Mouse (Mus musculus): ENCODE measurements at regions not wholly inside any gene's neighbourhood (a gene's known extent, or its start where the extent isn't known, plus 50 kb on each side); places are given as distances from the start of the nearest gene placed in this dataset.

DNA sequence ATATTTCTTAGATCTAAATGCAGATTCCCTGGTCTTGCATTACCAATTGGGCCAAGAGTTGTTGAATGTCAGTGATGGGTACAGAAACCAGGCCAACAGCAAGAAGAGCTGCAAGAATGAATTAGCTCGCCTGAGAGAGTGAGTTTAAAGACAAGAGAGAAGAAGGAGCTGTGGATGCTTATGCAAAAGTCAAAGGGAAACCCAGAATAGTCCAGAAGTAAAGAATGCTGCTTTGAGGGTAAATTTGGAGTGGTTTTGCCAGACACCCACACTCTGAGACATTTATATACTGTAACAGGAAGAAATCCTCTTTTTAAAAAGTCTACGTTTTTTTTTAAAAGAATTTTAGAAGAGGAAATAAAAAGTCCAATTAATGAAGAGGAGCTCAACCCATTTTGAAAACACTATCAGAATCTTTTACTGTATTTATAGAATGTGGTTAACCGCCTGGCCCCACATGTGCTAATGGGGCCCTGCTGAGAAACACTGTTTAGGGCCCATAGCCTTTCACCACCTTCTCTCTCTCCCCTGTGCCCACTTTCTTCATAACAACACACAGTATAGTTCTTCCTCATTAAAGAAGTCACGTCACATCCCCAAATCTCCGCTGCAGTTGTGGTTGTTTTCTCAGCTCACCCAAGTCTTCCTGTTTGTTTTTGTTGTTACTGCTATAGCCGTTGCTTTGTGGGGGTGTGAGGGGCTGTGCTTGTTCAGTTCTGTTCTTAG is 158.0 kb upstream of the Cited2 start:
- H3K4me1 ChIP-seq (ENCODE audit: control insufficient read depth, insufficient read depth, low read length), result peaks cover under 1% of the 10 kb centered on the region; the same call in 1 of the 2 replicates
- H3K36me3 ChIP-seq (ENCODE audit: control insufficient read depth, insufficient read depth, low read length), result no peaks in the 10 kb centered on the region
- TF ChIP-seq POLR2A (IDR thresholded peaks at IDR 0.05; ENCODE audit: low read depth, low read length) (no peak), CTCF (conservative IDR thresholded peaks at IDR 0.05; ENCODE audit: insufficient read depth, insufficient read length, low read depth, low read length) (no peak)
- WGBS, result 72% methylated on average over 6 of the region's 6 CpGs
- H3K27me3 ChIP-seq (replicated peaks; ENCODE audit: control insufficient read depth, insufficient read depth, low read length), result no peaks in the 10 kb centered on the region
- no peak overlapping the region for H3K4me3 ChIP-seq (ENCODE audit: insufficient read depth, low read depth, low read length)
- DNase-seq, result no peak
- H3K27ac ChIP-seq (ENCODE audit: insufficient read depth, low read depth, low read length), result no peak overlapping the region

- Histone ChIP-seq H3K4me1 (ENCODE audit: control insufficient read depth, insufficient read depth, low read length) (peaks cover 5% of the 10 kb centered on the region; the same call in 1 of the 2 replicates), H3K4me3 (ENCODE audit: insufficient read depth, low read depth, low read length) (no peak overlapping the region), H3K27ac (ENCODE audit: insufficient read depth, low read depth, low read length) (no peak overlapping the region), H3K27me3 (replicated peaks; ENCODE audit: control insufficient read depth, insufficient read depth, low read length) (no peaks in the 10 kb centered on the region), H3K36me3 (ENCODE audit: control insufficient read depth, insufficient read depth, low read length) (no peaks in the 10 kb centered on the region)
- no peak for TF ChIP-seq POLR2A (IDR thresholded peaks at IDR 0.05; ENCODE audit: low read depth, low read length)
- TF ChIP-seq CTCF (conservative IDR thresholded peaks at IDR 0.05; ENCODE audit: insufficient read depth, insufficient read length, low read depth, low read length), result no peak
- no peak for DNase-seq
- 81% methylated on average over 5 of the region's 5 CpGs for WGBS
Measured at GRCm38 (mm10) chr10:17566975-17567374, 156.0 kb upstream of the Cited2 start.

DNA sequence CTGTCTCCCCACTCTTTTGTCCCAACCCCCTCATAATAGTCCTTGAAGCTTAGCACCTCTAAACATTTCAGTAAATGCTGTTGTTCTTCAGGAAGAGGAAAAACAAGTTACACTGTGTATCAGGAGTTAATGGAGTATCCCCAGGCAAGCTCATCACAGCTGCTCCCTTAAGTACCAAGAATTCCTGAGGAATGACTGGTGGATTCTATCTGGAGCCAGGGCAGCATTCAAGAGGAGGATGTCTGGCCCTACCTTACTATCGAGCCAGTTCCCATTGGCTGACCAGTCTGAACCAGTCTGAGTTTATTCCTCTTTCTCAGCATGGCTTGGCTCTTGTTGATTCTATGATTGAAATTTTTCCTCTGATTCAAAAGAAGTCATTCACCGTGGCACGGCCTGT is 155.4 kb upstream of the Cited2 start:
- Histone ChIP-seq H3K36me3 (ENCODE audit: control insufficient read depth, insufficient read depth, low read length) (no peaks in the 10 kb centered on the region), H3K27ac (ENCODE audit: insufficient read depth, low read depth, low read length) (no peak overlapping the region), H3K4me1 (ENCODE audit: control insufficient read depth, insufficient read depth, low read length) (peaks cover 5% of the 10 kb centered on the region; the same call in 1 of the 2 replicates), H3K27me3 (replicated peaks; ENCODE audit: control insufficient read depth, insufficient read depth, low read length) (no peaks in the 10 kb centered on the region), H3K4me3 (ENCODE audit: insufficient read depth, low read depth, low read length) (no peak overlapping the region)
- 67% methylated on average over 3 of the region's 3 CpGs for WGBS
- no peak for TF ChIP-seq CTCF (conservative IDR thresholded peaks at IDR 0.05; ENCODE audit: insufficient read depth, insufficient read length, low read depth, low read length)
- TF ChIP-seq POLR2A (IDR thresholded peaks at IDR 0.05; ENCODE audit: low read depth, low read length), result no peak
- DNase-seq, result no peak

GRCm38 (mm10) chr10:17569577-17570113 is 153.4 kb upstream of the Cited2 start:
- peak overlapping the region; percentile 91 for H3K27ac ChIP-seq (ENCODE audit: insufficient read depth, low read depth, low read length)
- peak; percentile 87 for DNase-seq

DNA sequence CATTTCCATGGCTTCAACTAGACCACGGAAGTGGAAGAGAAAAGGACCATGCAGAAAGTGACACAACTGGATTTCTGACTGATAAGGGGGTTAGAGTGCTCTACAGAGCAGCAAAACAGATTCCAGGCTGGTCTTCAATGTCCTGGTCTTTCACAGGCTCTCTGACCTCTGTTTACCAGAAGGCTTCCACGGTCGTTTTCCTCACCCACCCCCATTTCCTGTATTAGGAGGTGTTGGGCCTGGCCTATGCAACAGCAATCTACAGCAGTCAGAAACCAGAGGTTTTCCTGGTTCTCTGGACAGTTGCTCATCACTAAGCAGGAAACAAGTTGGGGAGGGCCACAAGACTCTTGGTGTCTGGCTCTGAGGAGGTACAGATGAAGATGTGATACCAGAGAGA is 148.1 kb upstream of the Cited2 start:
- peaks cover 15% of the 10 kb centered on the region; the same call in 1 of the 2 replicates for H3K4me1 ChIP-seq (ENCODE audit: control insufficient read depth, insufficient read depth, low read length)
- TF ChIP-seq POLR2A (IDR thresholded peaks at IDR 0.05; ENCODE audit: low read depth, low read length) (no peak), CTCF (conservative IDR thresholded peaks at IDR 0.05; ENCODE audit: insufficient read depth, insufficient read length, low read depth, low read length) (no peak)
- 41% methylated on average over 3 of the region's 3 CpGs for WGBS
- no peak overlapping the region for H3K4me3 ChIP-seq (ENCODE audit: insufficient read depth, low read depth, low read length)
- H3K27me3 ChIP-seq (replicated peaks; ENCODE audit: control insufficient read depth, insufficient read depth, low read length), result no peaks in the 10 kb centered on the region
- peak overlapping the region; percentile 98; the same call in 1 of the 2 replicates for H3K27ac ChIP-seq (ENCODE audit: insufficient read depth, low read depth, low read length)
- H3K36me3 ChIP-seq (ENCODE audit: control insufficient read depth, insufficient read depth, low read length), result no peaks in the 10 kb centered on the region
- no peak for DNase-seq

More at GRCm38 (mm10) chr10:17569577-17570113, 153.4 kb upstream of the Cited2 start:
- TF ChIP-seq POLR2A (IDR thresholded peaks at IDR 0.05; ENCODE audit: low read depth, low read length), result no peak
- TF ChIP-seq CTCF (conservative IDR thresholded peaks at IDR 0.05; ENCODE audit: insufficient read depth, insufficient read length, low read depth, low read length), result no peak
- H3K4me1 ChIP-seq (ENCODE audit: control insufficient read depth, insufficient read depth, low read length), result peaks cover 5% of the 10 kb centered on the region; the same call in 1 of the 2 replicates
- no peaks in the 10 kb centered on the region for H3K27me3 ChIP-seq (replicated peaks; ENCODE audit: control insufficient read depth, insufficient read depth, low read length)
- H3K36me3 ChIP-seq (ENCODE audit: control insufficient read depth, insufficient read depth, low read length), result no peaks in the 10 kb centered on the region
- WGBS, result 37% methylated on average over 6 of the region's 6 CpGs
- no peak overlapping the region for H3K4me3 ChIP-seq (ENCODE audit: insufficient read depth, low read depth, low read length)

DNA sequence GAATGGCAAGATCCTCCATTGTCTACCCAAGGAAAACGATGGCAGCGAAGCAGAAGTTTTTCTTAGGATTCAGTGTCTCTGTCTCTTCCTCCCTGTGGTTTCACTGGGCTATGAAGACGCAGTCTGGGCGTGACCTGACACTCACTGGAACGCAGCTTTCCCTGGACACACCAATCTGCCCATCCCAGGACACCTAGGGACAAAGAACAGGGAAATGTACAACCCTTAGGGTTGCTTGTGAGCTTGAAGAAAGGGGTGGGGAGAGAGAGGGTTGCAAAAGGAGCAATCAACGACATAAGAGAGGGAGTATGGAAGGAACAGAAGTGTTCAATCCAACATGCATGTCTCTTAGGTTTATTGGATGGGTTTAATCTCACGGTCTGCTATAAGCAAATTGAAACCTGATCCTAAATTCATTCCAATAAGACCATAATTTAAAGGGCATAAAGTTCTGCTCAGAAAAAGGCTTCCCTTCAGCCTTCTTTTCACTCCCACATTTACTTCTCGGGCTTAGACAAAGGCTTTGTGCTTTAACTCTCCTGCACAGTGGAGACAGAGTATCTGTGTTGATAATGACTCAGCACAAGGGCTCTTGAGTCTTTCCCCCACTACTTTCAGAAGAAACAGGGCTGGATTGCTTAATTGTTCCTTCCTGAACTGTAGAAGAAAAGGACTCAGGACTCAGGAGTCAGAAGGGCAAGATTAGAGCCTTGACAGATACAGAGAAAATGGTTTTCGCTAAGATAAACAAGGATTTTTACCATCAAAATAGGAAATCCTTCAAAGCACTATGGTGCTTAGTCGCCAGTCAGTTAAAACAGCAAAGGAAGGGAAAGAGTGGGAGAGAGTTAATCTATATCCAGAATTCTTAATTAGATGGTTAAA is 147.3 kb upstream of the Cited2 start:
- H3K27ac ChIP-seq (ENCODE audit: insufficient read depth, low read depth, low read length), result peak overlapping the region; percentile 98
- H3K27me3 ChIP-seq (replicated peaks; ENCODE audit: control insufficient read depth, insufficient read depth, low read length), result no peaks in the 10 kb centered on the region
- TF ChIP-seq POLR2A (IDR thresholded peaks at IDR 0.05; ENCODE audit: low read depth, low read length), result no peak
- no peak for TF ChIP-seq CTCF (conservative IDR thresholded peaks at IDR 0.05; ENCODE audit: insufficient read depth, insufficient read length, low read depth, low read length)
- peak; percentile 53 for DNase-seq
- peaks cover 10% of the 10 kb centered on the region; the same call in 1 of the 2 replicates for H3K4me1 ChIP-seq (ENCODE audit: control insufficient read depth, insufficient read depth, low read length)
- H3K36me3 ChIP-seq (ENCODE audit: control insufficient read depth, insufficient read depth, low read length), result no peaks in the 10 kb centered on the region
- H3K4me3 ChIP-seq (ENCODE audit: insufficient read depth, low read depth, low read length), result no peak overlapping the region
- 47% methylated on average over 10 of the region's 10 CpGs for WGBS

Measured in kidney, adult 2 months (tissue).